Mouse (Mus musculus): ENCODE data around the gene Gpatch8. TPM values are rescaled to one million over a fixed set of nuclear protein-coding genes. Genes with fewer than 3 reads are reported as not detected.

Gene Gpatch8
- polyA plus RNA-seq, 1 experiment = 17.3 TPM

DNA sequence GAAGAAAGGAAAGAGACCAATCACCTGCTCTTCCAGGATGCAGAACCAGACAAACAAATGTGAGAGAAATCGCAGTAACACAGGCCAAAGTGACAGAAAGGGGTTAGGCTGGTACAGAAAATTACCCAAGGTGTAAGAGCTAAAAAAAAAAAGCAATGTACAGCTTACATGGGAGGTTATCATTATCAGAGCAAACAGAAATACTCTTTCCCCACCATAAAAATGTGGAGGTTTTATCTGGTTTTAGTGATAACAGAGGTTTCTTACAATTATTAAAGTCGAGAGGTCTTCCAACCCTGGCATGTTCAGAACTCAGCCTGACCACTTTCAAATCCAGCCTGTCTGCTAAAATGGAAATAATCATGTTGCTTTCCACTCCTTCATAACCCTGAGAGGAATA, 68.3 kb downstream of the Gpatch8 start:
- H3K4me3 ChIP-seq (replicated peaks; ENCODE audit: extremely low read depth, low read depth, low read length) = no peak overlapping the region
- WGBS = 83% methylated on average over 2 of the region's 2 CpGs
- DNase-seq = no peak

DNA sequence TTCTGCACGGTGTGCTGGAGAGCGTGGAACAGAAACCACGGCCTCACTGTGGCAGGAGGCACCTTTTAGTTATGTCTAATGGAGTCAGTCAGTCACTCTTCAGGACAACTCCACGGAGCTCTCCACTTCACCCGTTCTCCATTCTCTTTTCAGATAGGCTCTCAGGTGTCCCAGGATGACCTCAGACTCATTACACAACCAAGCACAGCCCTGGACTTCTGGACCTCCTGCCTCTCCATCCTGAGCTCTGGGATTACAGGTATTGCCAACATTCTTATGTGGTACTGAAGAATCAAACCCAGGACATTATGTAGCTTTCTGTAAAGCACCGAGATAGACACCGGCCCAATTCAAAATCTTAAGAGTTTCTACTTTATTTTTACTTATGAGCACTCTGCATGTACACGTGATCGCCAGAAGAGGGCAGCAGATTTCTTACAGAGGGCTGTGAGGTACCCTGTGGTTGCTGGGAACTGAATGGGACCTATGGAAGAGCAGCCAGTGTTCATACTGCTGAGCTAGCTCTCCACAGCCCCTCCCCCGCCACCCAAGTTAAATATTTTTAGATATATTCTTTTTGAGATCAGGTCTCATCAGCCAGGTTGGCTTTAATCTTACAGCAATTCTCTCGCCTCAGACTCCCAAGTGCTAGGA, 69.3 kb downstream of the Gpatch8 start:
- TF ChIP-seq CTCF (IDR thresholded peaks at IDR 0.05; ENCODE audit: insufficient read depth, low read length) (peak; percentile 68), POLR2A (IDR thresholded peaks at IDR 0.05; ENCODE audit: borderline replicate concordance, extremely low read depth, low read depth, low read length) (no peak)
- WGBS = 57% methylated on average over 11 of the region's 11 CpGs
- no peak for DNase-seq
- H3K4me1 ChIP-seq (ENCODE audit: control insufficient read depth, insufficient read depth, low read length) = no peaks in the 10 kb centered on the region
- H3K4me3 ChIP-seq (replicated peaks; ENCODE audit: extremely low read depth, low read depth, low read length) = no peak overlapping the region

More for the DNA sequence above, 68.3 kb downstream of the Gpatch8 start:
- no peaks in the 10 kb centered on the region for H3K4me1 ChIP-seq (ENCODE audit: control insufficient read depth, insufficient read depth, low read length)
- TF ChIP-seq POLR2A (IDR thresholded peaks at IDR 0.05; ENCODE audit: borderline replicate concordance, extremely low read depth, low read depth, low read length) (no peak), CTCF (IDR thresholded peaks at IDR 0.05; ENCODE audit: insufficient read depth, low read length) (no peak)

DNA sequence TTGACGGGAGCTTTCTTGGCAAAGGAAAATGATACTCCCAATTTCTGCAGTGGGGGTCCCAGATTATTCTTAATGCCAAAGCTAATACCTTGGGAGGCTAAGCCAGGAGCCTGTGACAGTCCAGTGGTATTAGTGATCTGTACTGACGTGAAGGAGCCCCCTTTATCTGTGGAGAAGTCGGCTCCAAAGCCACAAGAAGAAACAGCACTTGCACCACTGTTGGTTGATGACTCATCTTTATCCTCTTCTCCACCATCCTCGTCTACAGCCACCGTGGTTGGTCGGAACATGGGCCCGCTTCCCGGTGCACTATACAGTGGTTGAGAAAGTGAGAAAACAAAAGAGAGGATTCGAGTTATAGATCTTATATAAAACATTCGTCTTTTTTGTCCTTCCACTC, 74.4 kb downstream of the Gpatch8 start:
- no peak for DNase-seq
- Histone ChIP-seq H3K4me1 (ENCODE audit: control insufficient read depth, insufficient read depth, low read length) (no peaks in the 10 kb centered on the region), H3K4me3 (replicated peaks; ENCODE audit: extremely low read depth, low read depth, low read length) (no peak overlapping the region)
- WGBS = 92% methylated on average over 10 of the region's 10 CpGs
- TF ChIP-seq CTCF (IDR thresholded peaks at IDR 0.05; ENCODE audit: insufficient read depth, low read length) (no peak), POLR2A (IDR thresholded peaks at IDR 0.05; ENCODE audit: borderline replicate concordance, extremely low read depth, low read depth, low read length) (no peak)

DNA sequence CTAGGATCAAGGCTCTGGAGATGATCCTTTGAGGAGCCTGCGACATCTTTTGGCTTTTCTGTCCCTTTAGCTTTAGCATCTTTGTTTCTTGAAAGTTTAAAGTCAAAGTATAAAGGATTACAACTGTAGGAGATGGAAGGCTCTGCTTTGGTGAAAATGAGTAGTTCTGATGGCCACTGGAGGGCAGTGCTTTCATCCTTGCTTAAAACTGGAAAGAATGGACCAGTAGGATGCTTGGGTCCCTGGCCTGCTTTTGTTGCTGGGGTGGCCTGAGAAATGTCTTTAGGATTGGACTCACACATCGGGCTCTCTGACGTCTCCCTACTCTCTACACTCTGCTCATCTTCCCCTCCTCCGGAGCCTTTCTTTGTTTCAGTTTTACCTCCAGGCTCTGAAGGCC, 75.3 kb downstream of the Gpatch8 start:
- no peak overlapping the region for H3K4me3 ChIP-seq (replicated peaks; ENCODE audit: extremely low read depth, low read depth, low read length)
- TF ChIP-seq POLR2A (IDR thresholded peaks at IDR 0.05; ENCODE audit: borderline replicate concordance, extremely low read depth, low read depth, low read length) (no peak), CTCF (IDR thresholded peaks at IDR 0.05; ENCODE audit: insufficient read depth, low read length) (no peak)
- 93% methylated on average over 4 of the region's 4 CpGs for WGBS
- no peak for DNase-seq
- H3K4me1 ChIP-seq (ENCODE audit: control insufficient read depth, insufficient read depth, low read length) = no peaks in the 10 kb centered on the region

DNA sequence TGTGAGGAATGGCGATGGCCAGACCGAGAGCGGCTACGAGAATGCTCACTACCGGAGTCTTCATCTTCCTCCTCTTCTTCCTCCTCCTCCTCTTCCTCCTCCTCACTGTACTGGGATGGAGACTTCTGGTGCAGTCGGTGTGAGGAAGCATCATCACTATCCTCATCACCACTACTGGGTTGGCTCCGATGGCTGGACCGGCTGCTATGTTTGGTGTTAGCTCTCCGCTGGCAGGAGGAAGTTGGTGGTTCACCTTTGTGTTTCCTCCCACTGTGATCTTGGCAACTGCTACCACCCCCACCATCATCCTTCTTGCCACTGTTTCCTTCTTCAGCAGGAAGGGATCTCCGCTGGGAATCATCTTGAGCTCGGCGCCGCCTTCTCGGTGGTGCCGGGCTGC, 76.1 kb downstream of the Gpatch8 start:
- Histone ChIP-seq H3K4me3 (replicated peaks; ENCODE audit: extremely low read depth, low read depth, low read length) (no peak overlapping the region), H3K4me1 (ENCODE audit: control insufficient read depth, insufficient read depth, low read length) (no peaks in the 10 kb centered on the region)
- 94% methylated on average over 15 of the region's 15 CpGs for WGBS
- DNase-seq = no peak
- no peak for TF ChIP-seq POLR2A (IDR thresholded peaks at IDR 0.05; ENCODE audit: borderline replicate concordance, extremely low read depth, low read depth, low read length)
- no peak for TF ChIP-seq CTCF (IDR thresholded peaks at IDR 0.05; ENCODE audit: insufficient read depth, low read length)

DNA sequence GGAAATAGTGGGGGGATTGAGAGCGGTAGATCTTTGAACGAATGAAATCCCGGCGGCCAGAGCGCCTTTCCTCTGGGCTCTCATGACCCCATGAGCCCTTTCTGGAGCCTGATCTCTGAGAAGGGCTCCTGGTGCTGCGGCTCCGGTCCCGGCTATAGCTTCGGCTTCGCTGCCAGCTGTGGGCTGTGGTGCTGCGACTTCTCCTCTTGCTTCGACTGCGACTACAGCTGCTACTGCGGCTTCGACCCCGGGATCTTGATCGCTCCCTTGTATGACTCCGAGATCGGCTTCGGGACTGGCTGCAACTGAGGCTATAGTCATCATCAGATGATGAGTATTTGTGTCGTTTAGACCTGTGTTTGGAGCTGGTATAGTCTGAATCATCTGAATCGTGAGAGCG, 76.6 kb downstream of the Gpatch8 start:
- 94% methylated on average over 23 of the region's 23 CpGs for WGBS
- DNase-seq = no peak
- Histone ChIP-seq H3K4me1 (ENCODE audit: control insufficient read depth, insufficient read depth, low read length) (no peaks in the 10 kb centered on the region), H3K4me3 (replicated peaks; ENCODE audit: extremely low read depth, low read depth, low read length) (no peak overlapping the region)
- TF ChIP-seq CTCF (IDR thresholded peaks at IDR 0.05; ENCODE audit: insufficient read depth, low read length) (no peak), POLR2A (IDR thresholded peaks at IDR 0.05; ENCODE audit: borderline replicate concordance, extremely low read depth, low read depth, low read length) (no peak)

DNA sequence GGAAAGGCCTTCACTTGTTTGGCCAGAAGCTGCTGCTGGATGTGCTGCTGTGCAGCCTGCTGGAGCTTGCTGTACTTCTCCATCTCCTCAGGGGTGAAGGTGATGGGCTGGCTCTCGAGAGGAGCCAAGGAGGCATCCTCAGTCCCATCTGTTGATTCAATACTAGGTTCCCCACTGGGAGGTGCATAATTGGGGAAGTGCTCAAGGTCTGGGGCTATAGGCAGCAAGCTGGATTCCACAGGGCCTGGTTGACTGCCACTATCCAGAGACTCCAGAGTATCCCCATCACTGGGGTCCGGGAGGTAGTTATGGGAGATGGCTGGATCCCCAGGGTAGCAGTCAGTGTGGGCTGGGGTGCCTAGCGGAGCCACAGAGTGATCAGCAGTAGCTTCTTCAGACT, 77.5 kb downstream of the Gpatch8 start:
- no peaks in the 10 kb centered on the region for H3K4me1 ChIP-seq (ENCODE audit: control insufficient read depth, insufficient read depth, low read length)
- DNase-seq = no peak
- WGBS = 85% methylated on average over 3 of the region's 3 CpGs
- H3K4me3 ChIP-seq (replicated peaks; ENCODE audit: extremely low read depth, low read depth, low read length) = no peak overlapping the region
- no peak for TF ChIP-seq POLR2A (IDR thresholded peaks at IDR 0.05; ENCODE audit: borderline replicate concordance, extremely low read depth, low read depth, low read length)
- no peak for TF ChIP-seq CTCF (IDR thresholded peaks at IDR 0.05; ENCODE audit: insufficient read depth, low read length)

DNA sequence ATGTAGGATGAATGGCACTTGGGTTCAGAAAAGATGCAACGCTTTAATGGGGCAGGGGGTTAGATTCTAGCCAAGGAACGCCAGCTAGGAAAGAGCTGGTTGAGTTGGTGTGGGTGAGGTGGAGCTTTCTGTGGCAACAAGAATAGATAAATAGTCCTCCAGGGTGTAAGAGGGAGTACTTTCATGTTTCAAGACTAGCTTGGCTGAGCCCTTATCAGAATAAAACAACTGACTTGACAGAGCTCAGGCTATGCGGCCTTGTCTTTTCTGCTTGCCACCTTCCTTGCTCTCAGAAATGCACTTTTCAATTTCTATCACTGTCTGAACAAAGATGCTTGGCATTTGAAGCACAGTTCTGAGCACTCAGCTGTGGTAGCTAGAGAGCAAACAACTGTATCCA, 81.2 kb downstream of the Gpatch8 start:
- DNase-seq = no peak
- TF ChIP-seq POLR2A (IDR thresholded peaks at IDR 0.05; ENCODE audit: borderline replicate concordance, extremely low read depth, low read depth, low read length) = no peak
- WGBS = 89% methylated on average over 3 of the region's 3 CpGs
- Histone ChIP-seq H3K4me1 (ENCODE audit: control insufficient read depth, insufficient read depth, low read length) (no peaks in the 10 kb centered on the region), H3K4me3 (replicated peaks; ENCODE audit: extremely low read depth, low read depth, low read length) (no peak overlapping the region)

DNA sequence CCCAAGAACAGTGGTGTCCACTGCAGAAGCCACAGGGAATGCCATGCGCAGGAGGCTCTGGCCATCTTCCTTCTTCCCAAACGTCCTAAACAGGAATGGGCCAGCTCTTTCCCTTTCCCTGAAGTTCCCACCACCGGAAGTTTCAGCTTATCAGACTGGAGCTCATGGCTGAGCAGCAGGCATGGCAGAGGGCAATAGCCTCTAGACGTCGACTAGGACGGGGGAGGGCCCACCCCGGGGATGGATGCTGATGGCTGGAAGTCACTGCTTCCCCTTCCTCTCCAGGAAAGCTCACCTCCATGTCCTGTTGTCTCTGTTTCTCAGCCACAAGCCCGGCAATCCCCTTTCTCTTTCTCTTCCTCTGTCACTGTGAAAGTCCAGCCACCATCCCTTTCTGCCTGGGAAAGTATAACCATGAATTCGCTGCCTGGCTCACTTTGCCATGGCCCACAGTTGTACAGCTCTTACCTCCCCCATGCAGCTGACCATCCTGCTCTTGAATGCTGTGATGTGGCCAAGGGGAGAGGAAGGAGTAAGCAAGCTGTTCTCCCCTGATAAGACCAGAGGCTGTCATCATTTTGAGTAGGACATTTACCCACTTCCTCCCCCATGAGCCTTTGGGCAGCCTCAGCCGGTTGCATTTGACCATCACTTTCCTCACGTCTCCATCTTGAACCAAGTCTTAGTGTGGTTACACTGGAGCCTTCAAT, 86.4 kb downstream of the Gpatch8 start, which contains the start of gene Itga2b:
Itga2b (minus strand) TSS at position 475 of the 710 bp plus-strand sequence.
- TF ChIP-seq CTCF (IDR thresholded peaks at IDR 0.05; ENCODE audit: insufficient read depth, low read length) (no peak), POLR2A (IDR thresholded peaks at IDR 0.05; ENCODE audit: borderline replicate concordance, extremely low read depth, low read depth, low read length) (no peak)
- Histone ChIP-seq H3K4me3 (replicated peaks; ENCODE audit: extremely low read depth, low read depth, low read length) (no peak within 1 kb of the TSS), H3K4me1 (ENCODE audit: control insufficient read depth, insufficient read depth, low read length) (peaks cover 4% of the 10 kb centered on the region; the same call in 1 of the 2 replicates)
- DNase-seq = no peak
- WGBS = 41% methylated on average over 11 of the region's 11 CpGs

All from lung, adult 2 months (tissue).